Mouse (Mus musculus) heart, postnatal 25 days (tissue): ENCODE measurements around the gene Leap2. TPM values are rescaled to one million over a fixed set of nuclear protein-coding genes. Genes with fewer than 3 reads are reported as not detected.

Experiments
- DNase-seq: peaks from one replicate; pipeline ENCODE4 v3.0.0; 2022; ENCODE audit warnings: low spot score
- intact Hi-C: fragments of 180-260 bp; cut with DNase I; formaldehyde crosslinking; loops from one replicate; pipeline ENCODE4 v1.15.1; 2025
- total RNA-seq, 2 experiments: library from RNA; stranded (reverse); gene quantifications; 2 replicates each; pipeline ENCODE4 v1.2.3; 2021

Gene Leap2
- total RNA-seq: not detected

- DNase-seq: no peak
- intact Hi-C loops: no loop called here
Measured at GRCm38 (mm10) chr11:53423036-53423435, at the start of gene Leap2. Gene Leap2, minus strand, starts transcription at chr11:53423170.

- no peak for DNase-seq
- intact Hi-C loops: loop anchor here (5.0 kb wide), 2 partner anchors 40 to 110 kb away; no protein-coding TSS in a partner anchor
Measured at GRCm38 (mm10) chr11:53472709-53473108, 49.7 kb upstream of the Leap2 start.

GRCm38 (mm10) chr11:53469968-53470695 lies 47.2 kb upstream of the Leap2 start, which contains the start of gene Gm9837:
Gene Gm9837, minus strand, starts transcription at chr11:53470479.
- peak; percentile 78 for DNase-seq
- intact Hi-C loops: loop anchor here (1.0 to 5.0 kb wide), 4 partner anchors 42 to 267 kb away; no protein-coding TSS in a partner anchor

GRCm38 (mm10) chr11:53469294-53469967 lies 46.5 kb upstream of the Leap2 start:
- intact Hi-C loops: loop anchor here (1.0 kb wide), 1 partner anchor 159 kb away; no protein-coding TSS in a partner anchor
- no peak for DNase-seq

- intact Hi-C loops: loop anchor here (2.0 kb wide), 1 partner anchor 224 kb away; no protein-coding TSS in a partner anchor
- peak; percentile 52 for DNase-seq
Measured at GRCm38 (mm10) chr11:53466231-53466971, 43.4 kb upstream of the Leap2 start.

- DNase-seq: no peak
- intact Hi-C loops: no loop called here
Measured at GRCm38 (mm10) chr11:53463551-53464424, 40.8 kb upstream of the Leap2 start.

- intact Hi-C loops: no loop called here
- DNase-seq: no peak
Measured at GRCm38 (mm10) chr11:53461727-53462126, 38.8 kb upstream of the Leap2 start.

- intact Hi-C loops: no loop called here
- DNase-seq: no peak
Measured at GRCm38 (mm10) chr11:53460192-53460591, 37.2 kb upstream of the Leap2 start.

GRCm38 (mm10) chr11:53458996-53459395 lies 36.0 kb upstream of the Leap2 start:
- DNase-seq: no peak
- intact Hi-C loops: no loop called here

GRCm38 (mm10) chr11:53457372-53457954 lies 34.5 kb upstream of the Leap2 start:
- no peak for DNase-seq
- intact Hi-C loops: no loop called here

GRCm38 (mm10) chr11:53456474-53457371 lies 33.8 kb upstream of the Leap2 start, which contains the start of the genes Gm10447 and Shroom1:
Gene Gm10447, minus strand, starts transcription at chr11:53457110.
Gene Shroom1, plus strand, starts transcription at chr11:53457205.
- DNase-seq: peak; percentile 44
- intact Hi-C loops: no loop called here

GRCm38 (mm10) chr11:53453031-53453430 lies 30.1 kb upstream of the Leap2 start:
- intact Hi-C loops: no loop called here
- DNase-seq: no peak

GRCm38 (mm10) chr11:53452396-53452795 lies 29.4 kb upstream of the Leap2 start:
- intact Hi-C loops: no loop called here
- no peak for DNase-seq

- intact Hi-C loops: no loop called here
- no peak for DNase-seq
Measured at GRCm38 (mm10) chr11:53451361-53451760, 28.4 kb upstream of the Leap2 start.

GRCm38 (mm10) chr11:53450070-53450705 lies 27.2 kb upstream of the Leap2 start:
- no peak for DNase-seq
- intact Hi-C loops: no loop called here

GRCm38 (mm10) chr11:53448529-53448928 lies 25.6 kb upstream of the Leap2 start:
- intact Hi-C loops: no loop called here
- DNase-seq: no peak

- DNase-seq: no peak
- intact Hi-C loops: no loop called here
Measured at GRCm38 (mm10) chr11:53447996-53448395, 25.0 kb upstream of the Leap2 start.

GRCm38 (mm10) chr11:53446183-53446582 lies 23.2 kb upstream of the Leap2 start:
- no peak for DNase-seq
- intact Hi-C loops: no loop called here
